Mouse (Mus musculus): ENCODE measurements at regions not wholly inside any gene's neighbourhood (a gene's known extent, or its start where the extent isn't known, plus 50 kb on each side); places are given as distances from the start of the nearest gene placed in this dataset.
A peak's percentile ranks its signal among the peaks of the same experiment; 100 is the strongest.

- DNase-seq (ENCODE audit: low spot score), result no peak
Measured at GRCm38 (mm10) chr14:76245063-76245396, 134.3 kb downstream of the Nufip1 start.

- DNase-seq (ENCODE audit: low spot score), result peak; percentile 30
Measured at GRCm38 (mm10) chr14:76247664-76248063, 137.0 kb downstream of the Nufip1 start.

GRCm38 (mm10) chr14:76253850-76254249 lies 143.2 kb downstream of the Nufip1 start:
- no peak for DNase-seq (ENCODE audit: low spot score)

DNA sequence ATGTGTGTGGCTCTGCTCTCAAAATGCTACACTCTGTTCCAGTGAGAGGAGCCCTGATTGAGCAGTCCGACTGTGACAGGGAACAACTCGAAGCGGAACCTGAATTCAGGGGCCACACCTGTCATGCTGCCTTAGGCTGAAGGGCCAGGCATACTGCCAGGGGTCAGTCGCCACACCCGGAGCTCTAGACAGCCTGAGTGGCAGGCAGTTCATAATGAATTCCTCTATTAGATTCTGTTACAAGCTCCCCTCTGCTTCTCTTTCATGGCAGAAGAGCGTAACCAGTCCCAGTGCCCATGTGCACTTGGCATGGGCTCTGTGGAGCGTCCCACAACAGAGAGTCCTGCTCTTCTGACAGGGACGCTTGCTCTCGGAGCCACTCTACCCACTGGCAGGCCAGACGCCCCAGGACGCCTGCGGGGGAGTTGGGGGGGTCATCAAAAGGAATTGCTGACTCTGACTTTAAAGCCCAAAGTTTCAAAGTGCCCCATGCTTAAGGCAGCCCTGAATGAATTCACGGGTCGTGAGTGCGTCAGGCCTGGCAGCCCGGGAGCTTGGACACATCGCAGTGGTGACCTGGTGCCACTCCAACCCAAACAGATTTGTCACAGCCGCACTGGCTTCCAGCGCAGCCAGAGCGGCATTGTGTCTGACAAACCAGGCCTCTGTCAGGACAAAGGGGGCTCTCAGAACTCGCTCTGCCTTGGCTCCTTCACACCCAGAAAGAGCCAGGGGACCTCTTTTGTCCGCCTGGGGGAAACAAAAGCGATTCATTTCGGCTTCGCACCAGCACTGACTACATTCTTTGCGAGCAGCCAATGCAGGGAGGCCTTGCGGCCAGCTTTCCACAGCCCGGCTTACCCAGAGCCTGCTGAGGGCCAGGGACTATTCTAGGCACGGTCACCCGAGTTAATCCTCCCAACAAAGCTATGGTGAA lies 144.1 kb downstream of the Nufip1 start:
- peak; percentile 88 for DNase-seq (ENCODE audit: low spot score)

- DNase-seq (ENCODE audit: low spot score), result peak; percentile 30
Measured at GRCm38 (mm10) chr14:76255971-76256370, 145.3 kb downstream of the Nufip1 start.

GRCm38 (mm10) chr14:76258626-76259025 lies 147.9 kb downstream of the Nufip1 start:
- DNase-seq (ENCODE audit: low spot score), result peak; percentile 28

DNA sequence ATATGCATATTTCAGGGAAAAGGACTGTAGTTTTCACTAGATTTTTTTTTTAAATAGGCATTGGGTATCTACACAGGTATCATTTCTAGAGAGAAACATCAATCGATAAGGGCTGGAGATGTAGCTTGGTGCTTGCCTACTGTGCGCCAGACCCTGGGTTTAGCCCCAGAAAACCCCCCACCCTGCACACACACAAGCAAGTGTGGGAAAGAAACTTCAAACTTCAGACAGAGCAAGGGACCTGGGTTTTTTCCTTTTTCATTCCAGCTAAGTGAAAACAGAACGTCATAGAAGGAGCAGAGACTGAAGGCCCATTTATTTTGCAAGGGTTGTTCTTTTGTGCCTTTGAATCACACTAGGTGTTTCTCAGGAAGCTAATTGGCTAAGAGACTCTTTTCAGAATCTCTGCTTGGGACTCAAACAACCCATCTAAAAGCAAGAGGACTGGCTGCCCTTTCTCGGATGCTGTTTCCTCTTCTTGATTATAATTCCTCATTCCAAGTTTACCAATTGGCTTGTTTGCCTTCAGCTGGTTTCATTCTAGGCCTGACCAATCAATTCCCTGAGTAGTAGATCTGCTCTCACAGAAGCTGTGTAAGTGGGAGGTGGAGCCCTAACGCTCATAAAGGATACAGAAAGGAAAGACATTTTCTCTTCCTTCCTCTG lies 150.1 kb downstream of the Nufip1 start:
- no peak for DNase-seq (ENCODE audit: low spot score)

GRCm38 (mm10) chr14:76263682-76264081 lies 151.1 kb upstream of the Tsc22d1 start:
- no peak for DNase-seq (ENCODE audit: low spot score)

DNA sequence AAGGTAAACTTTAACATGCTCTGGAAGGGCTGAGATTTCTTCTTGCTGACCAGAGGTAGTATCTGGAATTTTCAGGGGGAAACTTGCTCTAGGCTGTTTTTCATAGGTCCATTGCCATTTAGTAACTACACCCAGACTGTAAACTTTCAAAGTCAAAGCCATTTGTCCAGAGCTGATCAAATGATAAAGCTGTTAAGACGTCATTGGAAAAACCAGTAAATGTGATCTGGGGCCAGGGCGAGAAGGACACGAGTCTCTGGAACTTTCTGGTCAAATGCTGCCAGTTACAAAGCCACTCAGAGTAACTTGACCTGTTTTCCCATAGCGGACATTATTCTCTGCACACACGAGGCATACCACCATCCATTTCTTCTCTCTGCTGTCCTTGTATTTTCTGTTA lies 148.9 kb upstream of the Tsc22d1 start:
- DNase-seq (ENCODE audit: low spot score), result no peak

DNA sequence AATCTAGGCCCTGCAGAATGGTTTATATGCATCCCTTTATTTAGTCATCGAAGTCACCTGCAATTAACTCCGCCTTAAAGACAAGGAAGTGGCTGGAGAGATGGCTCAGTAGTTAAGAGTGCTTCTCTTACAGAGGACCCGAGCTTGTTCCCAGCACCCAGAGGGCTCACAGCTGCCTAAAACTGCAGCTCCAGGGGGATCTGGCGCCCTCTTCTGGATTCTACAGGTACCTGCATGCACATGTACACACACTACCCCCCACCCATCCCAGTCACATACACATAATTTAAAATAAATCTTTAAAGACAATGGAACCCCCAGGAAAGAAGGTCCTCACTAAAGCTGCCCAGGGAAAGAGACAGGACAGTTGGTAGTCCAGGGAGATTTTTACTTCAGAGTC lies 148.5 kb upstream of the Tsc22d1 start:
- DNase-seq (ENCODE audit: low spot score), result no peak

DNA sequence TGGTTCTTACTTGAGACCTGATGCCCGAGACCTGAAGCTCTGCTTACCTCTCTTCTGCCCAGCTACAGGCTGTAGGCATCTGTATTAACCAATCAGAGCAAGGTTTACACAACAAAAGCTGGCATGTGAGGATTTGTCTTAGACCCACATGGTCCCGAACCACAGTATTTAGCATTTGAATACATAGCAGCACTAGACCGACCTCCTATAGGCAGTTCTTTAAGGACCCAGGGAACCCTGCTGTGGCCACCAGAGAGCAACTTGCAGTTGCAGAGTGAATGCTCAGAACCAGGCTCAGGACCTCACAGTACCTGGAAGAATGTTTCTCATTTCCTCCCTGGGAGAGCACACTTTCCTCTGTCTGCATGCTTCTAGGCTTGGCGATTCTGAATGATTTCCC lies 147.7 kb upstream of the Tsc22d1 start:
- DNase-seq (ENCODE audit: low spot score), result no peak

DNA sequence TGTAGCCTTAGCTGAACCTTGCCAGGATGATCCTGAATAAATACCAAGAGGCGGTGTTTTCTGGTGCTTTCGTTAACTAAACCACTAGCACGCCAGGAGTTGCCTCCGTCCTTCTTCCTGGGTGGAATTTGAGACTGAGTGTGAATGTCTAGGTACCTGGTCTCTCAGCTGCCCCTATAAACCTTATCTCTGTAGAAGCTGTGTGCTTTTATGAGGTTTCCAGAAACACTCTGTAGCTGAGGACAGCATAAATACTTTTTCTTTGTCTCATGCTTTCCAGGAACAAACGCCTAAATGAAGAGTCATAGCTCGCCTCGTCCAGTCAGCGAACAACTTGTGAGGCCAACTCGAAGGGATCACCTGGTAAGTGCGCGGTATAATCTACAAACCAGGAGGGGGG lies 143.6 kb upstream of the Tsc22d1 start:
- DNase-seq (ENCODE audit: low spot score), result no peak

GRCm38 (mm10) chr14:76272840-76273239 lies 141.9 kb upstream of the Tsc22d1 start:
- DNase-seq (ENCODE audit: low spot score), result no peak

GRCm38 (mm10) chr14:76276655-76277054 lies 138.1 kb upstream of the Tsc22d1 start:
- no peak for DNase-seq (ENCODE audit: low spot score)

GRCm38 (mm10) chr14:76278751-76279450 lies 135.9 kb upstream of the Tsc22d1 start:
- DNase-seq (ENCODE audit: low spot score), result no peak

- DNase-seq (ENCODE audit: low spot score), result no peak
Measured at GRCm38 (mm10) chr14:76279561-76279960, 135.2 kb upstream of the Tsc22d1 start.

DNA sequence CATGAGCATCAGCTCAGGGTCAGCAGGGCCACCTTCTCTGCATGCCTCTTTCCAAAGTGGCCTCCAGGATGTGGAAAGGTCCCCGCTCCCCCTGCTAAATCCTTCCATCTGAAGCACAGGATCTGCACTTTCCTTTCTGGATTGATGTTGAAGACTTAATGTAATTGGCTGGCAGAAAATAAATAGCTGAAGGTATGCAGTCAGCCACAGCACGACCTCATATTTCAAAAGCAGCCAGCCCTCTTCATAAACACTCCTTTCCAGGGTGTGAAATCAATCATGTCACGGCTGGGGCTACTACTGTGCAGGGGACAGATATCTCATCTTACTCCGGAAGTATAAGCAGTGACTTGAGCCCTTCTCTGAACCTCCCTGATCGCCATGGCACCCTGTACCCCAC lies 132.9 kb upstream of the Tsc22d1 start:
- peak; percentile 73 for DNase-seq (ENCODE audit: low spot score)

GRCm38 (mm10) chr14:76287768-76288167 lies 127.0 kb upstream of the Tsc22d1 start:
- DNase-seq (ENCODE audit: low spot score), result no peak

GRCm38 (mm10) chr14:76290401-76291018 lies 124.3 kb upstream of the Tsc22d1 start:
- peak; percentile 27 for DNase-seq (ENCODE audit: low spot score)

GRCm38 (mm10) chr14:76292211-76292610 lies 122.5 kb upstream of the Tsc22d1 start:
- peak; percentile 39 for DNase-seq (ENCODE audit: low spot score)

- DNase-seq (ENCODE audit: low spot score), result no peak
Measured at GRCm38 (mm10) chr14:76295411-76296169, 119.2 kb upstream of the Tsc22d1 start.

DNA sequence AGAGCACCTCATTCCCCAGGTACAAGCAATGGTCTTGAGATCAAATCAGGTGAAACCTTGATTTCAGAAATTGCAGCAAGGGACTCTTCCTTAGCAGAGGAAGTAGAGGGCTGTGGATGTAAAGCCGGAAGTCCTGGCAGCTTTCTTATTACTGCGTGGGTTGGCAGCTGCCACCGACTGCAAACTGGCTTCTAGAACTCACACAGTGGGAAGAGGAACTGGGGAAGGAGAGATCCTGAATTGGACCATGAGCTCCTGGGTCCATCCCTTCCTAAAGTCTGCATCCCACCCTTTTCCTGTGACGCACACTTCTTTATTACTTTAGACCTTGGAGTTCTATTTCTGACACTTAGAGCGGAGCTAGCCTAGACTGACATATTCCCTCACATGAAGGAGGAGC lies 116.9 kb upstream of the Tsc22d1 start:
- no peak for DNase-seq (ENCODE audit: low spot score)

Measured in embryo, embryonic 10.5 days (tissue).